Mouse (Mus musculus) cerebellum, adult (tissue): ENCODE measurements around the gene Sirpa.

Experiments
- ATAC-seq: cut with Nextera tagmentation; 2 replicates; pipeline ENCODE4 v1.9.2; 2017; ENCODE audit warnings: mild to moderate bottlenecking, moderate library complexity, mixed read lengths; ENCODE audit not compliant: insufficient number of reproducible peaks, low FRiP score, low TSS enrichment

Sirpa gene

GRCm38 (mm10) chr2:129592459-129593140 is at the start of gene Sirpa:
Gene Sirpa, plus strand, starts transcription at chr2:129592835.
- peak; percentile 52 for ATAC-seq

- peak; percentile 80 for ATAC-seq
Measured at GRCm38 (mm10) chr2:129544448-129544847, 48.2 kb upstream of the Sirpa start.

DNA sequence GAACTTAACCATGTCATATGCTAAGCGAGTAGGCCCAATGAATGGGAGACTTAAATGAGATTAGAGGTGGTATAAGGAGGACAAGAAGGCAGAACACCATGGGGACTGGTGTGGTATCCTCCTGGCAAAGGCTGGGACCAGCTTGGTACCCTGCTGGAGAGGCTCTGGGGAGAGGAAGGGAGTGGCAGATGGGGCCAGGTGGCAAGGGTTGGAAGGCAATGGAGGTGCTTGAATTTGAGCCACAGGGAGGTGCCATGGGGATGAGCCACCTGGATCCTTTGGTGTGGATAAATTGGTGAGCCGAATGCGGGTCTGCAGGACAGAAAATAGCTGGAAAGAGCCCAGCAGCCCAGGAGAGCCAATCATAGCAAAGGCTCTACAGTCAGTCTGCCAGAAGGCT is 47.7 kb upstream of the Sirpa start:
- ATAC-seq: peak; percentile 86

- ATAC-seq: no peak
Measured at GRCm38 (mm10) chr2:129545596-129545995, 47.0 kb upstream of the Sirpa start.

DNA sequence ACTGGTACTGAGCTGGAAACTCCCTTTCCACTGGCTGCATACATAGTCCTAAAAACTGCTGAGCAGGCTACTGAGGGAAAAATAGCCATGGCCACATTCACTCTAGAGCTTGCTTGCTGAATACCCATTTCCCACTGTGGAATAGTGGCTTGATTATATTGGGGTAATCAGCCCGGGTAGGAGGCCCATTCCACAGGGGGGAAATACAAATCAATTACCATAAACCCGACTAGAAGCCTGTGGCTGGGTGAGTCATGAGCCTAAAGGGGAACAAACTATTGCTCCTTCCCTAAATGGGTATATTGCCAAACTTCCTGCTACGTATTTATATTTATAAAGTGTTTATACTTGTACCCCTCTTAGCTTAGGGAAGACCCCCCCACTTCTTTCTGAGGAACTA is 45.9 kb upstream of the Sirpa start:
- ATAC-seq: no peak

DNA sequence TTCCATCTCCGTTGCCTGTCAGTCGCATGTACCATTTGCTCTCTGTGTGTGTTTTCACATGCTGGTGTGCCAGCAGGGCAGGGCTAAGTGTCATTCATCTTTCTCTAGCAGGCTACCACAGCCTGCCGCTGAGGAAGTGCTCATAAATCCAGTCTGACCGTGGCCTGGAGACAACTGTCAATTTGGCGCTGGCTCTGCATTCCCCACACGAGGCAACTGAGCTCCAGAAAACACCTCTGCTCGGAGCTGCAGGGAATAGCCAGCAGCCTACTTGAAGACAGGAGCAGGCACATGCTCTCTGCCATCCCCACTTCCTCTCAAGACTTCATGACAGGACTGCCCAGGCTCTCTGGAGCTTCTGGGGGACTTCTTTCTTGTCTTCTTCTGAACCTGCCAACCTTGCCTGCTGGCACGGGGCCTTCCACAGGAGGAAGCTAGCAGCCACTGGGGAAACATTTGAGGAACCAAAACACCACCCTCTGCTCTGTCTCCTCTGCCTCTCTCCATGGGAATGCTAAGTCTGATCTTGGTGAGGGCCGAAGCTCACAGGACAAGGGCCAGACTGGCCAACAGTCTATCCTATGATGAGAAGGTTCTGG is 43.0 kb upstream of the Sirpa start:
- ATAC-seq: peak; percentile 16; the same call in 1 of the 2 replicates

- no peak for ATAC-seq
Measured at GRCm38 (mm10) chr2:129550781-129551180, 41.9 kb upstream of the Sirpa start.

- ATAC-seq: no peak
Measured at GRCm38 (mm10) chr2:129556081-129556480, 36.6 kb upstream of the Sirpa start.

- ATAC-seq: no peak
Measured at GRCm38 (mm10) chr2:129558008-129558874, 34.4 kb upstream of the Sirpa start.

GRCm38 (mm10) chr2:129558875-129559219 is 33.8 kb upstream of the Sirpa start:
- no peak for ATAC-seq

DNA sequence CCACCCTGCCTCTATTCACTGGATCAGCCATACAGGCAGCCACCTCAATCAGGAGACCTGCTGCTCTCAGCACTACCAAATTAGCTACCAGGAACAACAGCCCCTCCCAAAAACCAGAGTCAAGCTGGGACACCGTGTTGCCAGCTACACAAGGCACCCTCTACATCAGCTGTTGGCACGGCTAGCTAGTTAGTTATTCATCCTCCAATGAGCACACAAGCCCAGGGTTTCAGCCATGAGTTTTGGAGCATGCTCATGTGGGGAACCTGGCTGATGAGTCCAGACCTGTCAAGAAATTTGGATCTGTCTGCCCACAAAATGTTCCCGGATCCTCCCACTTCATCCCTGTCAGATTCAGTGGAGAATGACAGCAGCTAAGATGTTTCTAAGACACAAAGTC is 30.8 kb upstream of the Sirpa start:
- ATAC-seq: no peak

DNA sequence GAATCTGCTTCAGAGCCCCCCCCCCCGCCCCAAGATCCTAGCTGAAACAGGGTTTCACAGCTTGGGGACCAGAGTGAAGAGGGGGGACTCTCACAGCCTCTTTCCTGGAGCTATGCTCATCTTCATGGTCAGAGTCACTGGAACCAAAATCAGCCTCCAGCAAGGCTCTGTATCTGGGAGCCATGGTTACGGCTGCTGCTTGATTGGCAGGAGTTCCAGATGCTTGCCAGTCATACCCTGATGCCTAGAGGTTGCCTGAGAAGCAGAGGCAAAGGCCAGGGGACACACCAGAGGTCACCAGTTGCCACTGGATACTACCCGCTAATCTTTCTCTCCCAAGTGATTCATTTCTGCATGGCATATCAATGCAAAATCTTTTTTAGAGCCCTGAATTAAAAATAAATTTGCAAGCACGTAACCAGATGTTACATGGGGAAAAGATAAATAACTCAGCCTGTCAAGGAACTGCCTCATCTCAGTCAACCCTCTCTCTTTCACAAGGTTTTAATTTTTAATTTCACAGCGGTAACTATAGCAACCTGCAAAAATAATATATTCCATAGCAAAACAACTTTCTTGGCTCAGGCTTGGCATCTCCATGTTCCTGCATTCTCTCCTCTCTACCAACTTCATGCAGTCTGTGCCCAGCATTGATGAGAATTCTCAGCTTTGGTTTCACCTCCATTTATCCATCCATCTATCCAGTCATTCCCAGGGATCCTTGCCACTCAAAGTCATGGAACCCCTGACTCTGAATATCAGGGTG is 28.5 kb upstream of the Sirpa start:
- no peak for ATAC-seq

DNA sequence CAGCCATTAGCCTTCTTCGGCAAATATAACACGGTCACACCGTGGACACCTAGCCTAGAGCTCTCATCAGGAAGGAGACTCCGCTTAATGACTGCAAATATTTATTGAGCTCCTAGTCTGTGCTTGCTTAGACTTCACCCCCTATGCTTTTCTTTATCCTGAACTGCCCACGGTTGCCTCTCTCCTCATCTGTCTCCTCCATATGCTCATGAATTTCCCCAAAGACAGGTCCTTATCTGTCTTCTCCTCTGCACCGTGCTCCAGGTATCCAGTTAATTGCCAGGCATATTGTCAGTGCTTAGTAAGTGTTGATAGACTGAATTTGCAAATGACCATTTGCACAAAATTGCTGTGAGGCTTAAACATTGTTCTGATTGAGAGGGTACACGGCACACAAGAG is 23.5 kb upstream of the Sirpa start:
- no peak for ATAC-seq

GRCm38 (mm10) chr2:129569556-129569955 is 23.1 kb upstream of the Sirpa start:
- no peak for ATAC-seq

- ATAC-seq: no peak
Measured at GRCm38 (mm10) chr2:129573701-129574273, 18.8 kb upstream of the Sirpa start.

DNA sequence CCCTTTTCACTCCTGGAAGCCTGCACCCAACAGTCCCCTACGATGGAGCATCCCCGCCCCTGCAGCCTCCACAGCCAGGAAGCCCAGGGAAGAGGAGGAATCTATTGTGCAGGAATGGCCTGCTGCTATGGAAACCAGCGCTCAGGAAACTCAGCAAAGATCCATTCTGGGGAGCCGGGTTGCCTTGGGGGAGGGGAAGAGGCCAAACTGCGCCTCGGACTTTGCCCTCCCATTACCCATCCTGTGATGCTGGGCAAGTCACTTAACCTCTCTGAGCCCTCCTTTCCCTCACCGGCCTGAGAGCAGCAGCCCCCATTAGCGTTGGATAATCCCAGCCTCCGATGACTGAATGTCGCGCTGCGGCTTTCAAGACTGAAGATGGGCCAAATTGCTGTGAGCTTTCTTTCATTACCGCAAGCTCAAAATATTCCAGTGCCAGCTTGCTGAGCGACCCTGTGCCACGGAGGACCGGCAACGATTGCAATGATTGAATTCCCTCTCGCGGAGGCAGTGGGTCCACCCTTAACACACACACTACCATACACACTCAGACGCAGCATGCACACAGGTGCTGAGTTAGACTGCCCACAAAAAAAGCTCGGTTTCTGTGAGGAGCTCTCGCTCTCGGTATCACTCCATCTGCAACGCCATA is 18.1 kb upstream of the Sirpa start:
- no peak for ATAC-seq

GRCm38 (mm10) chr2:129575113-129575512 is 17.5 kb upstream of the Sirpa start:
- ATAC-seq: no peak

DNA sequence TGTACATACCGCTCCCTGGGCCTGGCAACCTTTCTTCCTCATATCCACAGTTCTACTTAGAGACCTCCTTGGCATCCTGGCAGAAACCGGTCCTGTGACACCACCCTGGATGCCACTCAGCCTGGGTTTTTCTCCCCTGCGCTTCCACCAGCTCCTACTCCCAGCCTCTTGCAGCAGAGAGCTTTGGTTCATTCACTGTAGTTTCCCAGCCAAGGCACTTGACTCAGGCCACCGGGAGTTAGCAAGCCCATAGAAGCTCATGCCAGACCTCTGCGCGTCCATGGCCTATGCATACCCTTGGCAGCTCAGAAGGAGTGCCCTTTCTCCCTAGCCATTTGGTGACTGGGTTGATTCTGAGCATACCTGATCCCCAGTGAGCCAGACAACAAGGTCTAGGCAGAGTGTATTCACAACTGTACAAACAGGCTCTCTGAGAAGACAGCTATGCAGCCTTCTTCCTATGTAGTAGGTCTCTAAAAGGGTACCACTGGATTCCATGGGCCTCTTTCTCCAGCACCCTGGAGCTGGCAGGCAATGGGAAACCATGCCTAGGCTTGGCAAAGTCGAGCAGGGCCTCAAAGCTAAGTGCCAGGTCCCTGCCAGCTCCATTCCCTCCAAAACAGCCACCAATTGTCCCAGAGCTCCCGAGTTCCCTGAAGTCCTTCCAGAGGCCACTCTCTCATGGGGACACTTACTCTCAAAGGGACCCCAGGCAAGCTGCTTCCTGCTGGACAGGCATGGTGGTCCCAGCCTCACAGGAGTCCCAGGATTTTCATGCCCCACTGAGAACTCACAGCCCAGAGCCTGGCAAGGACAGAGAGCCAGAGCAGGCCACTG is 15.8 kb upstream of the Sirpa start:
- no peak for ATAC-seq

- peak; percentile 36; the same call in 1 of the 2 replicates for ATAC-seq
Measured at GRCm38 (mm10) chr2:129580656-129581055, 12.0 kb upstream of the Sirpa start.
